Mouse (Mus musculus) Patski (cell line): ENCODE measurements around the gene Rhou. TPM values are rescaled to one million over a fixed set of nuclear protein-coding genes. Genes with fewer than 3 reads are reported as not detected.

Source experiments
- ATAC-seq: fragments of 100-300 bp; one replicate; pipeline ENCODE4 v1.8.0; 2021
- CTCF ChIA-PET: fragments of 350-600 bp; sonication (Branson Sonifier 250); formaldehyde crosslinking; loops from one replicate; lab custom pipeline; 2022; ENCODE audit warnings: inconsistent platforms; lab: Charles Lee
- POLR2A ChIA-PET: fragments of 350-600 bp; sonication (Branson Sonifier 250); formaldehyde crosslinking; loops from one replicate; lab custom pipeline; 2022; ENCODE audit warnings: antibody characterized with exemption, inconsistent platforms; lab: Charles Lee
- DNase-seq: peaks from one replicate; pipeline ENCODE4 v3.0.0-alpha.2; 2011; ENCODE audit warnings: low read depth, low spot score
- H3K27me3 ChIP-seq: fragments of 371-371 bp; one replicate; pipeline ENCODE4 v1.5.1; 2021
- CTCF ChIP-seq: fragments of 100-300 bp; IDR thresholded peaks from one replicate; pipeline ENCODE4 v1.5.1; 2021
- in situ Hi-C: fragments of 300-500 bp; cut with MboI; formaldehyde crosslinking; loops from 3 replicates; pipeline ENCODE4 v1.11.1; 2018; ENCODE audit warnings: low pct_unique_long_range_greater_than_20kb, mixed read lengths
- polyA plus RNA-seq: library from polyadenylated mRNA; unstranded; gene quantifications from one replicate; pipeline ENCODE4 v1.2.3, GENCODE M21; 2021

The Rhou gene
- polyA plus RNA-seq, 1 experiment from 2014 or later: 73.3 TPM

- ChIA-PET CTCF (interaction anchor here (1.6 kb wide), 1 partner anchor 45 kb away, joined by 4 read pairs; no protein-coding TSS in a partner anchor), POLR2A (no interaction called here)
- in situ Hi-C loops: no loop called here
- no peak for TF ChIP-seq CTCF
- no peaks in the 10 kb centered on the region for H3K27me3 ChIP-seq
- DNase-seq (no peak), ATAC-seq (no peak)
Observed at GRCm38 (mm10) chr8:123684806-123685205, 31.1 kb downstream of the Rhou start.

GRCm38 (mm10) chr8:123685477-123685876, 31.7 kb downstream of the Rhou start:
- in situ Hi-C loops: no loop called here
- no peak for TF ChIP-seq CTCF
- H3K27me3 ChIP-seq: no peaks in the 10 kb centered on the region
- DNase-seq (no peak), ATAC-seq (no peak)
- ChIA-PET POLR2A (no interaction called here), CTCF (no interaction called here)

- ATAC-seq: no peak
- no peaks in the 10 kb centered on the region for H3K27me3 ChIP-seq
- no peak for TF ChIP-seq CTCF
- POLR2A ChIA-PET: no interaction called here
- in situ Hi-C loops: no loop called here
- CTCF ChIA-PET: no interaction called here
- no peak for DNase-seq
Observed at GRCm38 (mm10) chr8:123687826-123688225, 34.1 kb downstream of the Rhou start.

- ATAC-seq: no peak
- CTCF ChIA-PET: interaction anchor here (1.3 kb wide), 1 partner anchor 64 kb away, joined by 3 read pairs; no protein-coding TSS in a partner anchor
- no peak for DNase-seq
- in situ Hi-C loops: no loop called here
- H3K27me3 ChIP-seq: no peaks in the 10 kb centered on the region
- POLR2A ChIA-PET: no interaction called here
- no peak for TF ChIP-seq CTCF
Observed at GRCm38 (mm10) chr8:123692165-123692962, 38.6 kb downstream of the Rhou start.

DNA sequence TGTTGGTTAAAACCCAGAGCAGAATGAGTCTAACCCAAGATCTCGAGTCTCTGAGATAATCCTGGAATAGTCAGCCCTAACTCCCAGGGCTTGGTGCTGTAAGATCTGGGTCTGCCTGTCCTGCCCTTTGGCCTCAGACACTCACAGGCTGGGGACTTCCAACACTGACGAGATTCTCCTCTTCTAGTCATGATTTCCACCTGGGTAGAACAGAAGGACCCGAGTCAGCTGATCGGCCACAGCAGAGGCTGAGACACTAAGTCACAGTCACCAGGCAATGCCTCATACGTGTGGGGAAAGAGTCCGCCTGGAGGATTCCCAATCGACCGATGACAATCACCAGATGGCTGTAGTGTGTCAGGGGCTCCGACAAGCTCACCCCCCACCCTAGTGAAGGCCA, 42.4 kb downstream of the Rhou start:
- DNase-seq (no peak), ATAC-seq (no peak)
- in situ Hi-C loops: no loop called here
- H3K27me3 ChIP-seq: no peaks in the 10 kb centered on the region
- no peak for TF ChIP-seq CTCF
- CTCF ChIA-PET: interaction anchor here (1.4 kb wide), 1 partner anchor 73 kb away, joined by 3 read pairs; no protein-coding TSS in a partner anchor
- POLR2A ChIA-PET: no interaction called here

- DNase-seq (no peak), ATAC-seq (no peak)
- ChIA-PET POLR2A (no interaction called here), CTCF (no interaction called here)
- no peaks in the 10 kb centered on the region for H3K27me3 ChIP-seq
- in situ Hi-C loops: no loop called here
- TF ChIP-seq CTCF: no peak
Observed at GRCm38 (mm10) chr8:123697329-123697728, 43.6 kb downstream of the Rhou start.

DNA sequence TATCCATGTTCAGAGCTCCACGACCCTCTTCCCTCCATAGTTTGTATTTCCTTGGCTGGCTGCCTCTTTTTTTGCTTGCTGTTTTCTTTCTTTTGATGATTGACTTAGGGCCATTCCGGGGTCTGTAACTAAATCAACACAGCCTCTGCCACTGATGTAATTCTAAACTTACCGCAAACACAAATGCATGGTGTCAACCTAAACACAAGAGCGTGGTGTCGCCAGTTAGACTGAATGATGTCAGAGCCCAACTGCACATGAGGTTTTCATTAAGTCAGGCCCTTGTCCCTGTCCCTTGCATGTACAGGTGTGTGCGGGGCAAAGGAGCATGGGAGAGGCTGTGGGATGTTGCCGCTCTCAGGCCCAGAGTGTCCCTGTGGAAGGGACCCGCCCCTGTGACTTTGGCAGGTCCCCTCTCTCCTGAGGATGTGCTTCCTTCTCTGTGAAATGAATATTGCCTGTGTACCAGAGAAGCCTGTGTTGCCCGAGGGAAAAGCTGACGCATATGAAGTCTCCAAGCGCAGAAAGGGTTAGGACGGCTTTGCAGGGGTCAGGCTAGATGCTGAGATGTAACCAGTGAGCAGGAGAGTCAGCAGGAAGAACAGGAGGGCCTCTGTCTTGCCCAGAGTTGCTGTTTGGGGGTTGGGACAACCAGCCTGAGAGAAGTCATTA, 46.8 kb downstream of the Rhou start:
- DNase-seq (no peak), ATAC-seq (no peak)
- ChIA-PET POLR2A (no interaction called here), CTCF (no interaction called here)
- in situ Hi-C loops: no loop called here
- TF ChIP-seq CTCF: no peak
- H3K27me3 ChIP-seq: no peaks in the 10 kb centered on the region

GRCm38 (mm10) chr8:123701952-123702587, 48.3 kb downstream of the Rhou start:
- ChIA-PET CTCF (interaction anchor here (0.8 to 1.0 kb wide), 3 partner anchors 8 to 67 kb away, joined by 3 read pairs; no protein-coding TSS in a partner anchor), POLR2A (no interaction called here)
- H3K27me3 ChIP-seq: no peaks in the 10 kb centered on the region
- ATAC-seq: no peak
- in situ Hi-C loops: no loop called here
- TF ChIP-seq CTCF: no peak
- no peak for DNase-seq

DNA sequence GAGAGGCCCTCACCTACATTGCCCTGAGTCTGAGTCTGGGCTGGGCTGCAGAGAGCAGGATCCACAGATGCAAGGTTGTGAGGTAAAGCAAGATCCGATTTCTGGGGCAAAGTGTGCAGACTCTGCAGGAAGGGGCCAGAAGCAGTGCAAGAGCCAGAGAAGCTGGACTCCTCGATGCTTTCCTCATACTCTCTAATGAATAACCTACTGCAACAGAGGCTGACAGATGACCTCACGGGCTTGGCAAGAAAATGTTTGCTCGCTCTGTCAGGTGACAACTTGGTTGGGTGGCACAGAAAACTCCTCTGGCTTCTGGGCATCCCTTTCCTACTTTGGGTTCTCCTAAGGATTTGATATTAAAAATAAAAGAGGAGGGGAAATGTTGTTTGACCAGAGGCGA, 51.6 kb downstream of the Rhou start:
- POLR2A ChIA-PET: interaction anchor here (1.0 kb wide), 1 partner anchor 50 kb away, joined by 4 read pairs; no protein-coding TSS in a partner anchor
- ATAC-seq (no peak), DNase-seq (no peak)
- TF ChIP-seq CTCF: no peak
- CTCF ChIA-PET: no interaction called here
- H3K27me3 ChIP-seq: no peaks in the 10 kb centered on the region
- in situ Hi-C loops: no loop called here

DNA sequence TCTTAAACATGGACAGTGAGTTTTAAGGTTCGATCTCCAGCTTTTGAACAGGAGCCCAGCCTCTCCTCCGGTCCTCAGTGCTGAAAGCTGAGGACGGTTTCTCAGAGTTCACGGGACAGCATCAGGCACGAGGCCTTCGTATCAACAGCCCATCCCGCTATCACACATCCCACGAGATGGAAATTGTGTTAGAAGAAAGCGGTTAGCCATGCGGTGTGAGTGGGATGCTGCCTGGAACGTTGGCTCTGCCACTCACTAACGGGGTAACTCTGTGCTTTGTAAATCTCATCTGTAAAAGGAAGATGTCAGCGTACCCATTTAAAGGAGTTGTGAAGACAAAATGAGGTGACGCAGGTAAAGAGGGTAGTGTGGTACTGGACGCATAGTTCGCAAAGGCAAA, 53.4 kb downstream of the Rhou start:
- ChIA-PET CTCF (interaction anchor here (1.2 to 1.3 kb wide), 2 partner anchors 8 to 22 kb away, joined by 3 to 4 read pairs; no protein-coding TSS in a partner anchor), POLR2A (no interaction called here)
- no peaks in the 10 kb centered on the region for H3K27me3 ChIP-seq
- TF ChIP-seq CTCF: no peak
- DNase-seq (no peak), ATAC-seq (no peak)
- in situ Hi-C loops: no loop called here

GRCm38 (mm10) chr8:123708729-123709128, 55.0 kb downstream of the Rhou start:
- ChIA-PET CTCF (no interaction called here), POLR2A (no interaction called here)
- in situ Hi-C loops: no loop called here
- ATAC-seq: no peak
- no peak for TF ChIP-seq CTCF
- no peak for DNase-seq
- H3K27me3 ChIP-seq: no peaks in the 10 kb centered on the region
